Mouse (Mus musculus): ENCODE measurements around the gene Mmp24. TPM values are rescaled to one million over a fixed set of nuclear protein-coding genes. Genes with fewer than 3 reads are reported as not detected.
"Not testable (repeated sequence)": the region's sequence is repeated elsewhere in the genome, so short reads cannot be mapped to it uniquely, and the experiment has no call there.

The Mmp24 gene
- 0.04 TPM in 1 of 2 replicates, not detected in the other for polyA plus RNA-seq (2014; fragmentation: Nextera tagmentation; extraction: Ambion mirVana)

DNA sequence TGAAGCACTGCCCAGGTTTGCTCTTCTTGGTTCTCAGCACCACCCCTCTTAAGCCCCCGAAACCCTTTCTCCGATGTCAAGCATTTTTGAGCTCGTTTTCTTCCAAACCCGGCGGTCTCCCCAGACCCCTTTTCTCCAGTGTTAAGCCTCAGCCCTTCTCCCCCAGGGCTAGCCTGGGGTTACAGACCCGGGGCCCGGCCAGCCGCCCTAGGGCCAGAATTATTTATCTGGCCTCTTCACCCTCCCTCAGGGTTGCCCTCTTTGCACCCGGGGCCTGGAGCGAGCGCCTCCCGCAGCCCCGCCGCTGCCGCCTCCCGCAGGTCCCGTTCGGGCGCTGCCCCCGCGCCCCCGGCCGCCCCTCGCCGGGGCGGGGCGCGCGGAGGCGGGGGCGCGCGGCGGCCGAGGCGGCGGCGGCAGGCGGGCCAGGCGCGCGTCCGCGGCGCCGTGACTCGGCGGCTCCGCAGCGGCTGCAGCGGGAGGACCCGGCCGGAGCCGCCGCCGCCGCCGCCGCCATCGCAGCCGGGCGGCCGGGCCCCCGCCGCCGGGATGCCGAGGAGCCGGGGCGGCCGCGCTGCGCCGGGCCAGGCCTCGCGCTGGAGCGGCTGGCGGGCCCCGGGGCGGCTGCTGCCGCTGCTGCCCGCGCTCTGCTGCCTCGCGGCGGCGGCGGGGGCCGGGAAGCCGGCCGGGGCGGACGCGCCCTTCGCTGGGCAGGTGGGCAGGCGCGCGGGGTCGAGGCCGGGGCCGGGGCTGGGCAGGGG lies at the start of gene Mmp24:
TSS of gene Mmp24 (plus strand) at position 416 of the 758 bp plus-strand sequence.
- peak within 1 kb of the TSS; percentile 56 for H3K4me3 ChIP-seq (ENCODE audit: low read depth, low read length)
- H3K27me3 ChIP-seq (ENCODE audit: control insufficient read depth, insufficient read depth, low read length), result peaks cover 48% of the 10 kb centered on the region
- H3K36me3 ChIP-seq (ENCODE audit: control insufficient read depth, insufficient read depth, low read length), result no peaks in the 10 kb centered on the region
- no peaks in the 10 kb centered on the region for H3K9me3 ChIP-seq (replicated peaks; ENCODE audit: control insufficient read depth, low read length)
- H3K27ac ChIP-seq (ENCODE audit: low read depth, low read length), result no peak within 1 kb of the TSS
- 0 out of 2 replicates have a peak, but pooled peaks have one; percentile 55 for ATAC-seq (replicated peaks; ENCODE audit: insufficient number of reproducible peaks, low FRiP score, low TSS enrichment)
- H3K4me1 ChIP-seq (ENCODE audit: control insufficient read depth, insufficient read depth, low read length), result peaks cover 3% of the 10 kb centered on the region; the same call in 1 of the 2 replicates
- no peak within 1 kb of the TSS for H3K9ac ChIP-seq (ENCODE audit: low read depth, low read length)
- peak within 1 kb of the TSS; percentile 97 for H3K4me2 ChIP-seq
- 2% methylated on average over 73 of the region's 100 CpGs for WGBS (ENCODE audit: insufficient replicate concordance)

DNA sequence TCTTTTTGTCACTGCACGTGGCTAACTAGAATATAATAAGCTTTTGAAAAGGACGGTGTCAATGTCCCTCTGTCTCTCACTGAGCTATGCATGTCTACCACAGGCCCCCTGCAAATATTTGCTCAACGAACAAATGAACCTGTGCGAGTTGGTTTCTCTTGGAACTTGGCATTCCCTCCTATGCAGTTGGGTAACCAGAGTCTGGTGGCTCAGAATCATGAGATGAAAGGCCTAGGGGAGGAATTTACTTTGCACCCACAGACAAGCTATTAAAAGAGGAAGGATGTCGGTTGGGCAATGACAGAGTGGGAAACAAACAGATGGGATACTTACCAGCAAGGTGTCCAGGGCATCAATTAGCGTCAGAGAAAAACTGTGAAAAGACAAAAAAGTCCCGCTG lies 48.8 kb upstream of the Mmp24 start:
- no peaks in the 10 kb centered on the region for H3K27me3 ChIP-seq (ENCODE audit: control insufficient read depth, insufficient read depth, low read length)
- ATAC-seq (replicated peaks; ENCODE audit: insufficient number of reproducible peaks, low FRiP score, low TSS enrichment), result no peak
- WGBS (ENCODE audit: insufficient replicate concordance), result 78% methylated on average over 7 of the region's 7 CpGs

DNA sequence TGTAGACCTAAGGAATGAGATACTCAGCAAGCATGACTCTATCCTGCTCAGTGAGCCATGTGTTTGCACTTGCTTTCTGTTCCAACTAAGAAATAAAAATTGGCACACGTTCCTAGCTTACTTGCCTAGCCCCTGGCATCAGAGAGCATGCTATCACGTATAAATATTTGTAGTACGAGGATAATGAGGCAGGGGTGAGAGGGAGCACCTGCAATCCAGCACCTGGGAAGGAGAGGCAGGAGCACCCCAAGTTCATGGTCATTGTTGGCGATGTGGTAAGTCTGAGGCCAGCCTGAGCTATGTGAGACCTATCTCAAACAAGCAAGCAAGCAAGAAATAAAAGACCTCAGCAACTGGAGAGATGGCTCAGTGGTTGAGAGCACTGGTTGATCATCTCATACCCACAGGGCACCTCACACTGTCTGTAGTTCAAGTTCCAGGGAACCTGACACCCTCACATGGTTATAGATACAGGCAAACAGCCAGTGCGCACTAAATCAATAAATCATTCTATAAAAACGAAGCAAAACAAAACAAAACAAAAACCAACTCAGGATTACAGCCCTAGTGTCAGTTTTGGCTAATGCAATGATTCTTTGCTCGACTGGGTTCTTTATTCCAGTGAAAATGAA lies 47.3 kb upstream of the Mmp24 start:
- WGBS (ENCODE audit: insufficient replicate concordance), result 77% methylated on average over 7 of the region's 7 CpGs
- H3K9ac ChIP-seq (ENCODE audit: low read depth, low read length), result no peak overlapping the region
- no peak overlapping the region for H3K4me2 ChIP-seq
- H3K27ac ChIP-seq (ENCODE audit: low read depth, low read length), result no peak overlapping the region
- no peak overlapping the region for H3K4me3 ChIP-seq (ENCODE audit: low read depth, low read length)
- ATAC-seq (replicated peaks; ENCODE audit: insufficient number of reproducible peaks, low FRiP score, low TSS enrichment), result no peak
- H3K27me3 ChIP-seq (ENCODE audit: control insufficient read depth, insufficient read depth, low read length), result no peaks in the 10 kb centered on the region
- H3K36me3 ChIP-seq (ENCODE audit: control insufficient read depth, insufficient read depth, low read length), result no peaks in the 10 kb centered on the region
- no peaks in the 10 kb centered on the region for H3K4me1 ChIP-seq (ENCODE audit: control insufficient read depth, insufficient read depth, low read length)
- H3K9me3 ChIP-seq (replicated peaks; ENCODE audit: control insufficient read depth, low read length), result no peaks in the 10 kb centered on the region

More for the DNA sequence above, 48.8 kb upstream of the Mmp24 start:
- Histone ChIP-seq H3K4me1 (ENCODE audit: control insufficient read depth, insufficient read depth, low read length) (no peaks in the 10 kb centered on the region), H3K9ac (ENCODE audit: low read depth, low read length) (no peak overlapping the region), H3K36me3 (ENCODE audit: control insufficient read depth, insufficient read depth, low read length) (0 out of 2 replicates have a peak, but pooled peaks cover 2% of the 10 kb centered on the region), H3K4me3 (ENCODE audit: low read depth, low read length) (no peak overlapping the region), H3K9me3 (replicated peaks; ENCODE audit: control insufficient read depth, low read length) (no peaks in the 10 kb centered on the region), H3K27ac (ENCODE audit: low read depth, low read length) (no peak overlapping the region), H3K4me2 (no peak overlapping the region)

DNA sequence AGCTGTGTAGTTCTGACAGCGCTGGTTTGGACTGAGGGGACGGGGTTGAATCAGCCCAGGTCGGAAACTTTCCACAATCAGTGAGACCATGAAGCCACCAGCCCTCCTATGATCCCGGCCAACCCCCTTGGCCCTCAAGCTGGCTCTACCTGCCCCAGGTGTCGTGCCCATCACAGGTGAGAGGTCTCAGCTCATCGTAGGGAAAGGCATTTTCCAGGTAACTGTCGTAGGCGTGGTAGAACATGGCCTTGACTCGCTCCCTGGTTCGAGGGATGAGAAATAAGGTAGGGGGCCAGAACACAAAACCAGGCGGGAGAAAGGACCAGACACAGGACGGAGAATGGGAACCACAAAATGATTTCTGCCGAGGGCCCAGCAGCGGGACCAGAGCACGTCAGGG lies 46.4 kb upstream of the Mmp24 start:
- Histone ChIP-seq H3K4me1 (ENCODE audit: control insufficient read depth, insufficient read depth, low read length) (no peaks in the 10 kb centered on the region), H3K27me3 (ENCODE audit: control insufficient read depth, insufficient read depth, low read length) (no peaks in the 10 kb centered on the region), H3K4me3 (ENCODE audit: low read depth, low read length) (peak overlapping the region; percentile 66), H3K9me3 (replicated peaks; ENCODE audit: control insufficient read depth, low read length) (no peaks in the 10 kb centered on the region), H3K9ac (ENCODE audit: low read depth, low read length) (peak overlapping the region; percentile 72), H3K27ac (ENCODE audit: low read depth, low read length) (no peak overlapping the region), H3K36me3 (ENCODE audit: control insufficient read depth, insufficient read depth, low read length) (no peaks in the 10 kb centered on the region), H3K4me2 (peak overlapping the region; percentile 87)
- ATAC-seq (replicated peaks; ENCODE audit: insufficient number of reproducible peaks, low FRiP score, low TSS enrichment), result no peak
- WGBS (ENCODE audit: insufficient replicate concordance), result 7% methylated on average over 15 of the region's 15 CpGs

DNA sequence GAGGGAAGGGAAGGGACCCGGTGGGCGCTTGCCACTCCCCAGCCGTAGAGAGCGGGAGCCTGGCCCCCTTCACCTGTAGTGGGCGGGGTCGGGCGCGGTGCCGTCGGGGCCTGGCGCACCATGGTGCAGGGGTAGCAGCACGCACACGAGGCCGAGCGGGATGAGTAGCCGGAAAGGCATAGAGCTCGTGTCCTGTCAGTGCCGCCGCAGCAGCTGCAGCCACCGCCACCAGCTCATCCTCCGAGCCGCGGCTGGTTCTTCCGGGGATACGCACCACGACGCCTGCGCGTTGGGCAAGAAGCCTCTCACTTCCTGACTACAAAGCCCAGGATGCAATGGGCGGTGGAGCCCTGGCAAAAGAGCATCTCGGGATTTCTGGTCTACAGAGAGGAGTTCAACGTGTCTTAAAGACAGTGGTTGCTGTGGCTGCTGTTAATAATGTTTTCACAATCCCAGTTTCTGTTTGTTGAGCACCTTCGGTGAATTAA lies 45.9 kb upstream of the Mmp24 start, which contains the start of gene Edem2:
TSS of gene Edem2 (minus strand) at position 318 of the 488 bp plus-strand sequence.
- Histone ChIP-seq H3K27ac (ENCODE audit: low read depth, low read length) (no peak within 1 kb of the TSS), H3K9me3 (replicated peaks; ENCODE audit: control insufficient read depth, low read length) (no peaks in the 10 kb centered on the region), H3K9ac (ENCODE audit: low read depth, low read length) (peak within 1 kb of the TSS; percentile 72), H3K27me3 (ENCODE audit: control insufficient read depth, insufficient read depth, low read length) (no peaks in the 10 kb centered on the region), H3K4me3 (ENCODE audit: low read depth, low read length) (peak within 1 kb of the TSS; percentile 66), H3K4me2 (peak within 1 kb of the TSS; percentile 87), H3K36me3 (ENCODE audit: control insufficient read depth, insufficient read depth, low read length) (no peaks in the 10 kb centered on the region), H3K4me1 (ENCODE audit: control insufficient read depth, insufficient read depth, low read length) (no peaks in the 10 kb centered on the region)
- WGBS (ENCODE audit: insufficient replicate concordance), result under 1% methylated on average over 33 of the region's 33 CpGs
- ATAC-seq (replicated peaks; ENCODE audit: insufficient number of reproducible peaks, low FRiP score, low TSS enrichment), result peak; percentile 78

DNA sequence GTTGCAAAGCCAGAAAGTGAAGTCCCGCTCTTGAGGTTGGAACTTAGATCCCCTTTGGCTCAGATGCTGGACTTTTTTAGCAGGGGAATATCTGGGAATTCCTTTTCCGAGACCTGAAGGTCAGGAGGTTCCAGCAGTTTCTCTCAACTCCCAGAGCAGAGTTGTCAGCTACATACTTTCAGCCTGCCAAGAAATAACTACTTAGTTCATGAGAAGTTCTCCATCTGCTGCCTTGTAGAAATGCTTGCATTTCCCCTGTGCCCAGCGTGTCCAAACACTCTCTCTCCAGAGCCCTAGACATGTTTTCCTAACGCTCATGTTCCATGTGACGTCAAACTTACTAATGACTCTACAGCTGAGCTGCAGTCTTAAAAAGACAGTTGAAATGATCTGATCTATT lies 40.1 kb upstream of the Mmp24 start:
- no peak overlapping the region for H3K27ac ChIP-seq (ENCODE audit: low read depth, low read length)
- H3K36me3 ChIP-seq (ENCODE audit: control insufficient read depth, insufficient read depth, low read length), result no peaks in the 10 kb centered on the region
- no peak for ATAC-seq (replicated peaks; ENCODE audit: insufficient number of reproducible peaks, low FRiP score, low TSS enrichment)
- no peaks in the 10 kb centered on the region for H3K9me3 ChIP-seq (replicated peaks; ENCODE audit: control insufficient read depth, low read length)
- H3K4me1 ChIP-seq (ENCODE audit: control insufficient read depth, insufficient read depth, low read length), result no peaks in the 10 kb centered on the region
- H3K4me3 ChIP-seq (ENCODE audit: low read depth, low read length), result no peak overlapping the region
- 76% methylated on average over 5 of the region's 5 CpGs for WGBS (ENCODE audit: insufficient replicate concordance)
- no peaks in the 10 kb centered on the region for H3K27me3 ChIP-seq (ENCODE audit: control insufficient read depth, insufficient read depth, low read length)
- H3K9ac ChIP-seq (ENCODE audit: low read depth, low read length), result no peak overlapping the region
- no peak overlapping the region for H3K4me2 ChIP-seq

DNA sequence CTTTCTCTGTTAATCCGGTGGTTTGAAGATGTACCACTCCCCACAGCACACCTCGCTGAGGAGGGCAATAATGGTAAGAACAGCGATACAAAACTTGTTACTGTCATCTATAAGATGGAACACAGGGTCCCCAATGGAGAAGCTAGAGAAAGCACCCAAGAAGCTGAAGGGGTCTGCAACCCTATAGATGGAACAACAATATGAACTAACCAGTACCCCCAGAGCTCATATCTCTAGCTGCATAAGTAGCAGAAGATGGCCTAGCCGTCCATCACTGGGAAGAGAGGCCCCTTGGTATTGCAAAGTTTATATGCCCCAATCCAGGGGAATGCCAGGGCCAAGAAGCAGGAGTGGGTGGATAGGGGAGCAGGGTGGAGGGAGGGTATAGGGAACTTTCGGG lies 39.4 kb upstream of the Mmp24 start, which contains the start of gene Gm17581:
TSS of gene Gm17581 (minus strand) at position 101 of the 400 bp plus-strand sequence.
- not testable (repeated sequence) for H3K9ac ChIP-seq (ENCODE audit: low read depth, low read length); H3K27me3 ChIP-seq (ENCODE audit: control insufficient read depth, insufficient read depth, low read length); H3K36me3 ChIP-seq (ENCODE audit: control insufficient read depth, insufficient read depth, low read length); H3K27ac ChIP-seq (ENCODE audit: low read depth, low read length); H3K4me2 ChIP-seq; ATAC-seq (replicated peaks; ENCODE audit: insufficient number of reproducible peaks, low FRiP score, low TSS enrichment); H3K4me3 ChIP-seq (ENCODE audit: low read depth, low read length); H3K4me1 ChIP-seq (ENCODE audit: control insufficient read depth, insufficient read depth, low read length); H3K9me3 ChIP-seq (replicated peaks; ENCODE audit: control insufficient read depth, low read length)
- 79% methylated on average over 5 of the region's 5 CpGs for WGBS (ENCODE audit: insufficient replicate concordance)

DNA sequence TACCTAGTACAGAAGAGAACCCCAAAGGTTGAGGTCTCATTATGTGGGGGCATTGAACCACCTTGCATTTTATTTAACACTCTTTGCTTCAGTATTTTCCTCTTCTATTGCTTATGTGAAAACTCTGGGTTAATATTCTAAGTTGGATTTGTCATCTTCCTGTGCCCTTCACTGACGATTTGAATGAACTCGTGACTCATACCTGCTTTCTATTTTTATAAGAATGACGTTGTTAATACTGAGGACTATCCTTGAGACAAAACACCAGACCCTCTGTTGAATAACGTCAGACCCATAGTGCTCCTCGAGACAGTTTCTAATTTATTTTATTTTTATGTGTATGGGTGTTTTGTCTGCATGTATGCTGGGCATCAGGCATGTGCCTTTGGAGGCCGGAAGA lies 38.2 kb upstream of the Mmp24 start:
- Histone ChIP-seq H3K27me3 (ENCODE audit: control insufficient read depth, insufficient read depth, low read length) (no peaks in the 10 kb centered on the region), H3K36me3 (ENCODE audit: control insufficient read depth, insufficient read depth, low read length) (no peaks in the 10 kb centered on the region), H3K4me1 (ENCODE audit: control insufficient read depth, insufficient read depth, low read length) (no peaks in the 10 kb centered on the region), H3K27ac (ENCODE audit: low read depth, low read length) (no peak overlapping the region), H3K9ac (ENCODE audit: low read depth, low read length) (no peak overlapping the region), H3K4me3 (ENCODE audit: low read depth, low read length) (no peak overlapping the region), H3K4me2 (no peak overlapping the region), H3K9me3 (replicated peaks; ENCODE audit: control insufficient read depth, low read length) (no peaks in the 10 kb centered on the region)
- no peak for ATAC-seq (replicated peaks; ENCODE audit: insufficient number of reproducible peaks, low FRiP score, low TSS enrichment)
- WGBS (ENCODE audit: insufficient replicate concordance), result 60% methylated on average over 6 of the region's 6 CpGs

Measured in heart, embryonic 11.5 days (tissue).